Mouse (Mus musculus) limb, embryonic 11.5 days (tissue): ENCODE data around the gene Trir. TPM values are rescaled to one million over a fixed set of nuclear protein-coding genes. Genes with fewer than 3 reads are reported as not detected.

Experiments
- ATAC-seq: fragments of 200-750 bp; cut with Nextera tagmentation; 2 replicates; pipeline ENCODE4 v1.8.0; 2017; ENCODE audit warnings: low read depth; ENCODE audit not compliant: insufficient number of reproducible peaks, low FRiP score, low TSS enrichment
- DNase-seq: peaks from one replicate; pipeline ENCODE4 v3.0.0-alpha.2; 2015; ENCODE audit warnings: low spot score
- H3K27ac ChIP-seq: fragments of 300-500 bp; sonication (generic); replicated peaks from 2 replicates; pipeline ENCODE4 v1.5.1; 2014; ENCODE audit warnings: low read depth, mild to moderate bottlenecking, low read length
- H3K27me3 ChIP-seq: fragments of 300-500 bp; sonication (generic); 2 replicates; pipeline ENCODE4 v1.6.1; 2014; ENCODE audit warnings: mild to moderate bottlenecking, low read length, mixed read lengths; ENCODE audit not compliant: control insufficient read depth, insufficient read depth
- H3K36me3 ChIP-seq: fragments of 300-500 bp; sonication (generic); 2 replicates; pipeline ENCODE4 v1.6.1; 2014; ENCODE audit warnings: mild to moderate bottlenecking, low read length, moderate library complexity, mixed read lengths; ENCODE audit not compliant: control insufficient read depth, insufficient read depth
- H3K4me1 ChIP-seq: fragments of 300-500 bp; sonication (generic); 2 replicates; pipeline ENCODE4 v1.6.1; 2014; ENCODE audit warnings: low read length, mixed read lengths; ENCODE audit not compliant: control insufficient read depth, insufficient read depth
- H3K4me2 ChIP-seq: fragments of 300-500 bp; sonication (generic); 2 replicates; pipeline ENCODE4 v1.6.1; 2014; ENCODE audit warnings: low read depth, mild to moderate bottlenecking, moderate library complexity; ENCODE audit not compliant: severe bottlenecking
- H3K4me3 ChIP-seq: fragments of 300-500 bp; sonication (generic); 2 replicates; pipeline ENCODE4 v1.5.1; 2014; ENCODE audit warnings: low read depth, low read length
- H3K9ac ChIP-seq: fragments of 300-500 bp; sonication (generic); 2 replicates; pipeline ENCODE4 v1.6.1; 2014; ENCODE audit warnings: mild to moderate bottlenecking, low read length
- H3K9me3 ChIP-seq: fragments of 300-500 bp; sonication (generic); 2 replicates; pipeline ENCODE4 v1.6.1; 2016; ENCODE audit warnings: low read length; ENCODE audit not compliant: control insufficient read depth
- WGBS: fragments of 180-500 bp; shearing (Covaris S2); extraction: QIAGEN DNeasy Blood & Tissue Kit; methylation state at CpG from one replicate; pipeline ENCODE4 v1.1.7; 2014; 5-methylcytosine and 5-hydroxymethylcytosine counted together
- polyA plus RNA-seq: library from polyadenylated mRNA; unstranded; fragments of >200 nt; fragmentation: Nextera tagmentation; extraction: Ambion mirVana; gene quantifications from 2 replicates; pipeline ENCODE4 v1.2.1, GENCODE M21; 2014

Gene Trir
- 194 and 197 TPM in 2 replicates for polyA plus RNA-seq

- Histone ChIP-seq H3K4me3 (peak within 1 kb of the TSS; percentile 99), H3K27me3 (no peaks in the 10 kb centered on the region), H3K4me2 (peak within 1 kb of the TSS; percentile 81), H3K27ac (peak within 1 kb of the TSS; percentile 82), H3K9me3 (no peaks in the 10 kb centered on the region), H3K36me3 (peaks cover 23% of the 10 kb centered on the region), H3K4me1 (peaks cover 11% of the 10 kb centered on the region; the same call in 1 of the 2 replicates), H3K9ac (peak within 1 kb of the TSS; percentile 99)
- peak; percentile 96 for DNase-seq
- WGBS, result under 1% methylated on average over 75 of the region's 75 CpGs
- ATAC-seq, result peak; percentile 86
These were observed at the start of gene Trir for GRCm38 (mm10) chr8:85026670-85027515. TSS of gene Trir (plus strand) at chr8:85026823.

GRCm38 (mm10) chr8:84977435-84978247, 49.0 kb upstream of the Trir start:
- H3K9me3 ChIP-seq, result no peaks in the 10 kb centered on the region
- ATAC-seq (no peak), DNase-seq (peak; percentile 71)
- H3K36me3 ChIP-seq, result peaks cover 4% of the 10 kb centered on the region; the same call in 1 of the 2 replicates
- H3K9ac ChIP-seq, result peak overlapping the region; percentile 57
- 1% methylated on average over 70 of the region's 70 CpGs for WGBS
- H3K4me1 ChIP-seq, result peaks cover 48% of the 10 kb centered on the region
- peak overlapping the region; percentile 53 for H3K4me3 ChIP-seq
- peak overlapping the region; percentile 97 for H3K4me2 ChIP-seq
- peaks cover 15% of the 10 kb centered on the region for H3K27me3 ChIP-seq
- no peak overlapping the region for H3K27ac ChIP-seq

DNA sequence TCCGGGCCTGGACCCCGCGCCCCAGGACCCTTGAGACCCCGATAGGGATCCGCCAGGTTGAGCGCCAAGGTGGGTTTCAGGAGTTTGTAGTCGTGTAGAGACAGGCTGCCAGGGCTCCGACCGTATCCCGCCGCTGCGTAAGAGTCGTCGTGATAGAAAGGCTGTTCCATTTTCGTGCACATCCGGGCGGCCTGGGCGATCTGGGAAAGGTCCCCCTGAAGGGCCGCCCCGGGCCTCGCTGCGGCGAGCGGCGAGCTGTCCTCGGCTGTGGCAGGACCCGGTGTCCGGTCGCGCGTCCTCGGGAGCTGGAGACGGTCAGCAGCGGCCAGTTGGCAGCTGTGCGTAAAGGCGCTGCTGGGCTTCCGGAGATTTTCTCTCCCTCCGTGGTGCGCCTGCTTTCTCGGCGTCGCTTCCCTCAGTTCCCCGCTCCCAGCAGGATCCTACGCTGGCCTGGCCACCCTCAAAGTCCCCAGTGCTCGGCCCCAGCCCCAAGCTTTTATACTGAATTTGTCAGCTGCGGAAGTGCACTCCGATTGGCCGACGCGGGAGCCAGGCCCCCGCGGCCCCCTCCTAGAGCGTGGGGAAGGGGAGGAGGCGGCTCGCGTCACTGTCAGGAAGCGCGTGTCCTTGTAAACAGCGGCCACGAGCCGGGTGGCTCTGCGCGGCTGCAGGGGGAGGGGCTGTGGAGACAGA, 48.2 kb upstream of the Trir start, which contains the start of gene Junb:
TSS of gene Junb (minus strand) at position 471 of the 693 bp plus-strand sequence.
- DNase-seq (peak; percentile 88), ATAC-seq (peak; percentile 48)
- Histone ChIP-seq H3K9me3 (no peaks in the 10 kb centered on the region), H3K4me3 (peak within 1 kb of the TSS; percentile 53), H3K9ac (peak within 1 kb of the TSS; percentile 57), H3K36me3 (no peaks in the 10 kb centered on the region), H3K4me2 (peak within 1 kb of the TSS; percentile 97), H3K27ac (0 out of 2 replicates have a peak within 1 kb of the TSS, but pooled peaks have one; percentile 30), H3K27me3 (peaks cover 15% of the 10 kb centered on the region), H3K4me1 (peaks cover 48% of the 10 kb centered on the region)
- WGBS, result 0% methylated on average over 63 of the region's 63 CpGs

- peak; percentile 11; the same call in 1 of the 2 replicates for ATAC-seq
- H3K9me3 ChIP-seq, result no peaks in the 10 kb centered on the region
- H3K36me3 ChIP-seq, result no peaks in the 10 kb centered on the region
- H3K27ac ChIP-seq, result no peak overlapping the region
- WGBS, result 2% methylated on average over 28 of the region's 42 CpGs
- H3K4me3 ChIP-seq, result peak overlapping the region; percentile 33
- peaks cover 54% of the 10 kb centered on the region for H3K4me1 ChIP-seq
- peak overlapping the region; percentile 97 for H3K4me2 ChIP-seq
- DNase-seq, result peak; percentile 90
- H3K9ac ChIP-seq, result peak overlapping the region; percentile 53
- H3K27me3 ChIP-seq, result peaks cover 15% of the 10 kb centered on the region
These were observed 46.8 kb upstream of the Trir start for GRCm38 (mm10) chr8:84979599-84980421.

DNA sequence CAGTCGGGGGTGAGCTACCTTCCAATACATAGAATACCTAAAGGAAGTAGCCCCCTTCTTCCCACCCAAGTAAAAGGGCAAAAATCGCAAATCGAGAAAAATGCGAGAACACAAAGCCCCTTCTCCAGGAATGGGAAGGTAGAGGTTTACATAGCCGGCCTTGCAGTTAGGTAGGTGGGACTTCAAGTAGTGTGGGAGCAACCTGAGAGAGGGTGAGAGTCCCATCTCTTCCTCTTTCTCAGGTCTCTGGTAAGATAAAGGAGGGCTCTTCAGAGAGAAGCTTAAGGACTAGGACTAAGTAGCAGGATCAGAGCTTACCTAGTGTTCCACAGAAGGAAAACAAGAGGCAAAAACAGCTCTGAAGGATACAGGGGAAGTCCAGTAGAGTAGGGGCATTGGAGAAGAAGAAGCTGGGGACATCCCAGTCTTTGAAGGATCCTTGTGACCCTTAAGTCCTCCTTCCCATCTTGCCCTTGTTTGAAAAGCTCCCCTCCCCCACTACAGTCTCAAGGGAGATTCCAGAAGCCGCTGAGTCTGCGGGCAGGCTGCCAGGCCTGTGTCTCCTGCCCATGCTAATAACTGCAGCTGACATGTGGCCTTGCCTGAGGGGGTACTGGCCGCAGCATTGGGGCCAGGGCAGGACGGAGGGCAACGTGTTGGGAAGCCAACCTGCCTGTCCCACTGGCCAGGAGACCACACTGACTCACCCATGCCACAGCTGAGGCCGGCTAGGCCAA, 45.8 kb upstream of the Trir start:
- H3K4me2 ChIP-seq, result no peak overlapping the region
- H3K4me1 ChIP-seq, result peaks cover 58% of the 10 kb centered on the region
- 33% methylated on average over 11 of the region's 11 CpGs for WGBS

DNA sequence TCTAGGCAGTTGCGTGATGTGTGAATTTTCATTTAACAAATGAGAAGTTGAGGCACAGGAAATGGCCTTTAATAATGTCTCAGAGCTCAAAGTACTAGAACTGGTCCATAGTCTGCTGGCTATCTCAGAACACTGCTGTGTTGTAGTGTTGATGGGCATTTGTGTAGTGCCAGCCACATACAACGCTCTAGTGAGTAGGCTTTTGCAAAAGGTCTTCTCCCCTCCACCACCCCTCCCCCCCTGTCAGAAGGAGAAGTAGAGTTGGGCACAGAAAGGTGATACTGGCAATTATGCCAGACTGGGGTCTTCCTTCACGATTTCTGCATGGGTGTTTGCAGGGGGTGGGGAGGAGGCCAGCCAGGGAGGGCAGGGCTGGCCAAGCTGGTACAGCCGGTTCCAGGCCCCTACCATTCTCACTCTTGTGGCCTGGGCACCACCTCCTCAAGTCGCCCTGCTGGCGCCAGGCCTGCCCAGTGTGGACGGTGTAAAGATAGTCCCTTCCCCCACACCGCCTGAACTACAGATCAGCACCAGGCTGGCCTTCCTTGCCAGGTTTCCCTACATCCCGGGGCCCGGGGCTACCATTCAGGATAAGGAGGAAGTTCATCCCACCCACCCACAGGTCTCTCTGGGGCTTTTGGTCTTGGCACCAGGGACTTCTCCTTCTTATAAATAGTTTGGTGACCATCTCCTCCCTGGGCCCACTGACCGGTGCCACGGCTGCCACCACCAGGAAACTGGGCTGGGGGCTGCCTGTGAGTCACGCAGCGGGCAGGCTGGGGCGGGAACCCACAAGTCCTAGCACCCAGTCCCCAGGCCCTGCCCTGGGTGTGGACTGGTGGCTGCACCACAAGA, 44.8 kb upstream of the Trir start:
- Histone ChIP-seq H3K9ac (no peak overlapping the region; the same call in 1 of the 2 replicates), H3K9me3 (no peaks in the 10 kb centered on the region), H3K4me1 (peaks cover 52% of the 10 kb centered on the region), H3K36me3 (no peaks in the 10 kb centered on the region), H3K4me3 (no peak overlapping the region), H3K4me2 (no peak overlapping the region), H3K27ac (no peak overlapping the region), H3K27me3 (peaks cover 15% of the 10 kb centered on the region)
- 77% methylated on average over 15 of the region's 15 CpGs for WGBS
- no peak for ATAC-seq
- no peak for DNase-seq

More for the DNA sequence above, 45.8 kb upstream of the Trir start:
- DNase-seq, result peak; percentile 38
- H3K9ac ChIP-seq, result no peak overlapping the region
- no peaks in the 10 kb centered on the region for H3K9me3 ChIP-seq
- no peak overlapping the region; the same call in 1 of the 2 replicates for H3K27ac ChIP-seq
- no peaks in the 10 kb centered on the region for H3K36me3 ChIP-seq
- ATAC-seq, result no peak
- peak overlapping the region; percentile 33; the same call in 1 of the 2 replicates for H3K4me3 ChIP-seq
- peaks cover 15% of the 10 kb centered on the region for H3K27me3 ChIP-seq
